Mouse (Mus musculus) MEL-GATA-1-ER (cell line): Measurements from ENCODE around the gene Aspscr1.

Experiments
- DNase-seq: peaks from one replicate; pipeline ENCODE4 v3.0.0-alpha.2; 2012; ENCODE audit warnings: low read depth; ENCODE audit errors: extremely low read depth

The Aspscr1 gene

GRCm38 (mm10) chr11:120683536-120683935 is 10.8 kb downstream of the Aspscr1 start:
- no peak for DNase-seq

DNA sequence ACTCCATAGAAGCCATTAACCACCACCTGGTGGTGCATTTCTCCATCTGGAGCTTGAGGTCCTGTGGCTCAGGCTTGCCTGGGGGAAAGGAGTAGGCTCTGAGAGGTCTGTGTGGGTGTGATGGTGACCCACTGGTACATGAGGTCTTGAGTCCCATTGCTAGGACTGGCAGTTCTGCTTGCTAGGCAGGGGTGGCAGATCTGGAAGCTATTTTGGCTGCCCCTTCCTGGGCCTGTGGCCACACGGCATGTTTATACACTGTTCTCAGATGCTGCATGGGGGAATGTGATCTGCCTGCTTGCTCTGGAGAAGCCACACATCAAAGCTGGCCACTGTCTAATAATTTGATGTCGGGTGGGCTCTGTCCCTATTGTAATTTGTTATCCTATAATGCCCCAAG is 11.3 kb downstream of the Aspscr1 start:
- DNase-seq = no peak

DNA sequence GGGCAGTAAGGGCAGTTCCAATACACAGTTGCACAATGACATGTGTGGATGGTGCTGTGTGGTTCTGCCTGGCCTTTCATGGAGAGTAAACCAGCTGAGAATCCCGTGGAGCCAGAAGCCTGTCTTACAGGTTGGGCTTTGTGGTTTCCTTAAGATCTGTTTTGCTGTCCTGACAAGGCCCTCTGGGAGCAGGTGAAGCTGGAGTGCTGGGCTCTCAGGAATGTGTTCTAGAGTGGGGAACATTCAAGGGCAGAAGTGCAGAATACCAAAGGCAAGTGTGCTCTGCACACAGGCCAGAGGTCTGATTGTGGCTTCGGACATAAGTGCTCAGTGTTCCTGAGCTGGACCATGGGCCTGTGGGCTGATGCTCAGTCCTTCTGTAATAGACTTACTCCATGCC is 11.9 kb downstream of the Aspscr1 start:
- DNase-seq = no peak

GRCm38 (mm10) chr11:120686650-120687272 is 14.0 kb downstream of the Aspscr1 start:
- no peak for DNase-seq

DNA sequence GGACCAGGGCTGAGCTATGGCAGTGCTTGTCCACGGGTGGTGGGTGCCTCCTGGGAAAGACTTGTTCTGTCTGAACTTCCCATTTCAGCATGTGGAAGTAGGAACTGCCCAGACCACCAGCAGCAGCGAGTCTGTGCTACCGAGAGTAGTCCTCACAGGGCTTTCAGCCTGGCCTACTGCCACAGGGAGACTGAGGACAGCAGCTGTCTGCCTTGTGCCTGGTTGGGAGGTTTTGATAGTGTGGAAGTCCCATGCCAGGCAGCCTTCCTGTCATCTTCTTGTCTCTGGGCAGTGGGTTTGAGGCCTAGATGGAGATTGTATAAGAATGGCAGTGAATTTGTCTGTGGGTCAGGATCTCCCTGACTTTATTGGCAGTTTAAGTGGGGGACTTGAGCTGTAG is 16.6 kb downstream of the Aspscr1 start:
- no peak for DNase-seq

DNA sequence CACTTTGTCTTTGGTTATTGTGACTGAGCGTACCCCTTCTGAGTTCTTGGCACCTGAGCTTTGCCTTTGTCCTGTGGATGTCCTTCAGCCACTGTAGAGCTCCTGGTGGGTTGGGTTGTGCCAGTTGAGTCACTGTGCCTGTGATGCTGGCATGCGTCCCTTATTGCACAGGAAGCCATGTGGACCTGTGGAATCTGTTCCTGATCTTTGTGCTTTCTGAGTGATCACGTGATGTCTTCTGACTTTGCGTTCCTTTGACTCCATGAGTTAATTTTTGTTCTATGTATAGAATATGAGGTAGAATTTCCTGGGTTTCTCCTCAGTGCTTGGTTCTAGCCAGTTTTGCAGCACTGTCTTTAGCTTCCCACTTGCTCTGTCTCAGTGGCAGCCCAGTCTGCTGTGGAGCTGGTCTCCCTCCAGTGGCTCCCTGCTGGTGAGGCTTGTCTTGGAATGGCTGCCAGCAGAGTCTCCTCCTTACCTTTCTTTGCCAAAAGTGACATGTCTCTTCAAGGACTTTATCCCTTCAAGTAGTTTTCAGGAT is 19.8 kb downstream of the Aspscr1 start:
- DNase-seq = no peak

- no peak for DNase-seq
These were observed 20.7 kb downstream of the Aspscr1 start for GRCm38 (mm10) chr11:120693461-120693860.

GRCm38 (mm10) chr11:120695184-120695583 is 22.4 kb downstream of the Aspscr1 start:
- DNase-seq = no peak

GRCm38 (mm10) chr11:120695641-120696040 is 22.9 kb downstream of the Aspscr1 start:
- DNase-seq = no peak

- no peak for DNase-seq
These were observed 23.8 kb downstream of the Aspscr1 start for GRCm38 (mm10) chr11:120696568-120696967.

GRCm38 (mm10) chr11:120697741-120698140 is 25.0 kb downstream of the Aspscr1 start:
- no peak for DNase-seq

DNA sequence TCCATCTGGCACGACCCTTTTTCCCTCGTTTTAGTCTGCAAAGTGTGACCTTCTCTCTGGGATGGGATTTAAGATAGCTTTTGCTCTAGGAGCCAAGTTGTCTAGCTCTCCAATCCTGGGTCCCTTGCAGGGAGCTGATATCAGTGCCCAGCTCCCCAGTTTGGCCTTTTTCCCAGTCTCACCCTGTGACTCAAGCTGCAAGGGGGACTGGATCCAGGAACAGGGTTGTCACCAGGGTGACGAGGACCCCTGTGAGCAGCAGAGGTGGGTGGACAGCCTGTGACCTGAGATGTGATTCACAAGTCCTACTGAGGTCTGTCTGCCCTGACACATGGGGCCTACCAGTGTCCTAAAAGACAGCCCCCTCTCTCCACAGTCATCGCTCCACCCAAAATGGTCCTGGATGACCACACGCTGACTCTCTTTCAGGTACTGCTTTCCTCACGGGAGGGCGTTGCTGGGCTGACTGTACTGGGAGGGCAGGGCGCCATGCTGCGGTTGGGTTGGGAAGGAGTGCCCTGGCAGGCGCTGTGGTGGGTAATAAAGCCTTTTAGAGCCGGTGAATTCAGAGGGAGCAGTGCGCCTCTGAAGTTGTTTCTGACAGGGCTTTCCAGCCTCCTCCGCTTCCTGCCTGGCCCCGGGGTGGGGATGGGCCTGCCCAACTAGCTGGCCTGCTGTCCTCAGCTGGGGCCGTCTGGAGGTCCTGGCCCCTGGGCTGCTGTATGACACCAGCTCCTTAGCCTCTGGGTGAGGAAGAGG is 31.1 kb downstream of the Aspscr1 start:
- no peak for DNase-seq

DNA sequence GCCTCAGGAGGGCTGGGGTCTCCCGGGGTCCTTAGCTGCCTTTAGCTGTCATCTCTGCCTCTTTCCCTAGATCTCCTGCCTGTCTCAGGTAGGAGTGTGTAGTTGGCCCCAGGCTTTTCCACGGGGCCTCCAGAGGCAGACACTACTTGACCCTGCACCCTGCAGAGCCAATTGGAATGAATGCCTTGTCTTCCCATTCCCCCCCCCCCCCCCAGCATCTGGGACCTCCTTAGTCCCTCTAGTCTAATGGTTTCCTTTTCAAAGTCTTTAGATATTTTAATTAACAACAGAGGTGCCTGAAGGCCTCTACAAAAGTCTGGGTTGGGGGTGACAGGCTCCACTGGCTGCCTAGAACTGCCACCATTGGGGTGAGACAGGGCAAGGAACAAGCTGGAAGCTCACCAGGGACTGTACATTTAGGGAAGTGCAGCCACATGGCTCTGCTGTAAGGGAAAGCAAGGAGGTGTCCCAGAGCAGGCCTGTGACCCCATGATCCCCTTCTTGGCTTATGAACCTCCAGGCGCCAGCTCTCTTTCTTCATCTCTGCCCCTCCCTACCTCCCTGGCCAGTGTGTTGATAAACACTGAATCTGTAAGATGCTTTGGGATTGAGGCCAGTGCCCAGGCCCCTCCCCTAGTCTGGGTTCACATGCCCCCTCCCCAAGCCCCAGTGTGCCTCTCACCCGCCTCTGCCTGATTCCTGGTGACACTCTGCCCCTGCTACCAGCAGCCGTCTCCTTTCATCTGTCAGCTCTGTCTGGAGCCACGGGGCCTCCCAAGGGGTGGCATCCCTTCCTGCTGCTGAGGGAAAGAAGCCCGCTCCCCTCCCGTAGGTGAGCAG is 31.9 kb downstream of the Aspscr1 start:
- DNase-seq = no peak

- no peak for DNase-seq
These were observed 33.3 kb downstream of the Aspscr1 start for GRCm38 (mm10) chr11:120706120-120706519.

DNA sequence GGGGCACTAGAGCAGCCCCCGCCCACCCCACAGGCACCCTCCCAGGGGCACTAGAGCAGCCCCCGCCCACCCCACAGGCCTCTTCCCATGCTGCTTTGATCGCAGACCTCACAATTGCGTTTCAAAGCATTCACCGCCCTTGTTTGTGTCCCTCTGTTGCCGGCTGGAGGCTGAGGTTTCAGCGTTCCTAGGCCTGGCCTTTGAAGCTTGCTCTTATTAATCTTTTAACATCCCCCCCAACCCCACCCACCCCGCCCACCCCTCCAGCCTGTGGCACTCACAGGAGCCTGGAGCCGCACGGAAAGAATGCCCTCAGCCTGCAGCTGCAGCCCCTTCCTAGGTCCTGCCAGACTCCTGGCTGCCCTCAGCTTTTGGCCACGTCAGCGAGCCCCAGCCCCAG is 34.5 kb downstream of the Aspscr1 start:
- no peak for DNase-seq

- DNase-seq = no peak
These were observed 35.2 kb downstream of the Aspscr1 start for GRCm38 (mm10) chr11:120707969-120708368.

DNA sequence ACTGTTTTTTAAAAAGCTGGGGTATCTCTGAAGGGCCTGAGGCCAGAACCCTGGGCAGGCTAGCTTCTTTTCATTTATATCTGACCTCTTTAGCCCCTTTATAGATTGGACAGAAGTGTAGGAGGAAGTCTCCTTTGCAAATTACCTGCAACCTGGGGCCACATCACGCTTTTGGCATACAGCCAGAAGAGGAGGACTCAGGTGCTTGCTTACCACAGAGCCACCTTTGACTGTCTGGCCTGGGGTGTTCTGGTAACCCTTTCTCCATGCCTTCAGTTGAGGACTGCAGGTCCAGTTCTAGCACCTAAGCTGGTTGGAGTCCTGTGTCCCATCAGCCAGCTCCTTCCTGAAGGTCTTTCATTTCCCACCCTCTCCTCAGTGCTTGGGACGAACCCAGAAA is 36.8 kb downstream of the Aspscr1 start:
- no peak for DNase-seq

DNA sequence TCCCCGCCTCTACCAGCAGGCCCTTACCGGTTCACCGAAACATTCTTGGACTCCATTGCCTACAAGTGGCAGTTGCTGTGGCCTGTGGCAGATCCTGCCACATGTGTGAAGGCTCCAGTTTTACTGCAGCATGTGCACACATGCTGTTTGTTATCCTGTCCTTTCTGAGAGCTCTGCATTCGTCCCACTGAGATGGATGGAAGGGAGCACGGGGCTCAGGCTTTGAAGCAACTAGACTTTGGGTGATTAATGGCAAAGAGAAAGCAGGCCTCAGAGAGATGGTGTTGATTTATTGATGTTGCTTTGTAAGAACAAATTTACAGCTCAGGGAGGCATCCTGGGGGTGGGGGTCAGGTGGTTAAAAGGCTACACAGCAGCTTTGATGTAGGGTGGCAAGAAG is 37.9 kb downstream of the Aspscr1 start:
- DNase-seq = no peak

GRCm38 (mm10) chr11:120711980-120712604 is 39.3 kb downstream of the Aspscr1 start:
- no peak for DNase-seq

- DNase-seq = peak; percentile 33
These were observed 40.2 kb downstream of the Aspscr1 start for GRCm38 (mm10) chr11:120712771-120713568.
